Mouse (Mus musculus): ENCODE results near the gene Npb. TPM values are rescaled to one million over a fixed set of nuclear protein-coding genes. Genes with fewer than 3 reads are reported as not detected.
A peak's percentile ranks its signal among the peaks of the same experiment; 100 is the strongest.

Gene Npb
- polyA plus RNA-seq, 1 experiment from 2014 or later, result 0.98 TPM

DNA sequence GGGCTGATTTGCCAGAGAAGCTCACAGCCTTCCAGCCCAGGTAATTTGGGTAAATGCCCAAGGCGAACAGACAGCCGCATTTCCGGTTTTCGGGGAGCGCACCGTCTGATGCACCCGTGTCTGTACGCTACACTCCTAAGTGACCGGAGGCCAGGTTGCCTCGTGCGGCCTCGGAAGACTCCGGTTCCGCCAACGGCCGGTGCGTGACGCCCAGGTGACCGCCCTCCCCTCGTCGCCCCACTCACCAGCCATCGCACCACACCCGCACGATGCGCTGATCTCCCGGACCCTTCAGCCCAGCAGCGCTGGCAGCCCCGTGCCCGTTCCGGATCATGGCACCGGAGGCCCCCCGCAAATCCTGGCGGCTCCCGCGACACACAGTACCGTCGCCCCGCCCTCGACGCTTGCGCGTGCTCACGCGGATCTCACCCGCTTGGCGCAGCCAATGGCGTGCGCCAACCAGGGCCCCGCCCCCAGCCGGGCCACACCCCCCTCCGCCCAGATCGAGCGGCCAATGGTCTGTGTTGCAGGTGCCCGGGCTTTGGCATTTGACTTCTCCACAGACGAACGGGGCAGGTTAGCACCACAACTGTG lies 9.3 kb downstream of the Npb start, which contains the start of gene Pcyt2:
TSS of gene Pcyt2 (minus strand) at position 418 of the 594 bp plus-strand sequence.
- Histone ChIP-seq H3K27me3 (no peaks in the 10 kb centered on the region), H3K4me1 (peaks cover 17% of the 10 kb centered on the region), H3K9ac (peak within 1 kb of the TSS; percentile 88), H3K36me3 (peaks cover 67% of the 10 kb centered on the region), H3K4me3 (peak within 1 kb of the TSS; percentile 86), H3K27ac (peak within 1 kb of the TSS; percentile 75), H3K4me2 (peak within 1 kb of the TSS; percentile 78), H3K9me3 (no peaks in the 10 kb centered on the region)
- WGBS, result under 1% methylated on average over 56 of the region's 56 CpGs
- ATAC-seq (ENCODE audit: insufficient number of reproducible peaks, insufficient read depth, low FRiP score, low TSS enrichment, low read depth), result peak; percentile 89

DNA sequence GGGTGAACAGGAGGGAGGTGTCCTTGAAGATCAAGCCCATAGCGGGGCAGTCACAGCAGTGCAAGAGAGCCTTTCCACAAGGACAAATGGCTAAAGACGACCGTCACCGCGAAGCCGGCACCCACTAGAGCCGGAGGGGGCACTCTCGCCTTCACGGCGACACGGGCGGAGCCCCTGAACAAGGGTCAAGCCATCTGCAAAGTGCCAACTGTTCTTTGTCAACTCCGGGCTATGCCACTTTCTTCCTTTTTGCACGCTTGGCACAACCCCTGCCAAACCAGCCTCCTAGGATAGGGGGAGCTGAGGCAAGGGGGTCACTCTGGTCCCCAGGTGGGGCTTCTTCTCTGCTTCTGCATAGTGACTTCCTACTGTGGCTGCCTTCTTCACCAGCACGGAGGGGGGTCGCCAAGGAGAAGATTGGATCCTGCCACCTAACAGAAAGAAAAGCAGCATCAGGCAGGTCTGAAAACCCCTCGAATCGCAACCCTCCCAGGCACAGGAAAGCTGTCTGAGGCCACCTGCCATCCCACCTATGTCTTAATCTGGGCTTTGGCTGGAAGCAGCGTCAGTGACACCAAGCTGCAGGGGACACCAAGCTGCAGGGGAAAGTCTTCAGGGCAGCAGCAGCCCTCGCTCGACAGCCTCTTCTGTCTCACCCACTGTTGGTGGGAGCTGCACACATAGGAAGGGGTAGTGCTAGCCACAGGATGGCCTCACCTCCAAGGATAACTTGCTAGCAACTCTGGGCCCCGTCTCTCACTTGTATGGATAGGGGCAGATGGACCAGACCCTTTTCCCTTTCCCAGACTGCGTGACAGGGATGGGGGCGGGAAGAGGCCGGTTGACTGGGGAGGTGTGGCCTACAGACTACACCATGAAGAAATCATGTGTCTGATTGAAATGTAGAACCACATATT lies 10.6 kb downstream of the Npb start:
- Histone ChIP-seq H3K36me3 (peaks cover 62% of the 10 kb centered on the region), H3K4me1 (peaks cover 20% of the 10 kb centered on the region), H3K27ac (no peak overlapping the region), H3K9ac (no peak overlapping the region), H3K4me2 (no peak overlapping the region), H3K4me3 (peak overlapping the region; percentile 86; the same call in 1 of the 2 replicates), H3K9me3 (no peaks in the 10 kb centered on the region), H3K27me3 (no peaks in the 10 kb centered on the region)
- 93% methylated on average over 25 of the region's 25 CpGs for WGBS
- ATAC-seq (ENCODE audit: insufficient number of reproducible peaks, insufficient read depth, low FRiP score, low TSS enrichment, low read depth), result no peak

DNA sequence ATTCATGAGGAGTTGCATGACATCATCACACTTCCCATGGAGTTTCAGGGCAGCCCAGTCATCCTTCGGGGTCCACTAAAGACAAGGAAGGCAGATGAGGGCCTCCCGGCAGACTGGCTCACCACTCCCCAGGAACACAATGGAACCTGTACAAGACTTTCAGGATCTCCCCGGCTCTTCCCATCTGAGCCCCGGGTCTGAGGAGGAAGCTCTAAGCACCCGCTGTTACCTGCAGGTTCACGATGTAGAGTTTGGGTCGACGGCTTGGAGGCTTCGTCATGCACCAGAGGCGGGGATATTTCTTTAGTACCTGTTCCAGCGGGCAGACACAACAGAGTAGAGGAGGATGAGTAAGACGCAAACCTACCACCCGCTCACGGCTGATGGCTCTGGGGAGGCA lies 11.9 kb downstream of the Npb start:
- Histone ChIP-seq H3K9me3 (no peaks in the 10 kb centered on the region), H3K27me3 (no peaks in the 10 kb centered on the region), H3K4me3 (no peak overlapping the region), H3K4me2 (no peak overlapping the region), H3K36me3 (peaks cover 52% of the 10 kb centered on the region), H3K9ac (no peak overlapping the region), H3K27ac (no peak overlapping the region), H3K4me1 (peaks cover 26% of the 10 kb centered on the region)
- no peak for ATAC-seq (ENCODE audit: insufficient number of reproducible peaks, insufficient read depth, low FRiP score, low TSS enrichment, low read depth)
- 91% methylated on average over 14 of the region's 14 CpGs for WGBS

GRCm38 (mm10) chr11:120622805-120623204 lies 14.5 kb downstream of the Npb start:
- Histone ChIP-seq H3K27me3 (no peaks in the 10 kb centered on the region), H3K9me3 (no peaks in the 10 kb centered on the region), H3K4me3 (no peak overlapping the region), H3K4me2 (no peak overlapping the region), H3K36me3 (peaks cover 64% of the 10 kb centered on the region), H3K4me1 (peaks cover 17% of the 10 kb centered on the region), H3K27ac (no peak overlapping the region), H3K9ac (no peak overlapping the region)
- ATAC-seq (ENCODE audit: insufficient number of reproducible peaks, insufficient read depth, low FRiP score, low TSS enrichment, low read depth), result no peak
- 91% methylated on average over 6 of the region's 6 CpGs for WGBS

- Histone ChIP-seq H3K27ac (peak overlapping the region; percentile 71), H3K9me3 (no peaks in the 10 kb centered on the region), H3K4me3 (peak overlapping the region; percentile 99), H3K4me2 (peak overlapping the region; percentile 99), H3K4me1 (peaks cover 17% of the 10 kb centered on the region), H3K9ac (peak overlapping the region; percentile 85), H3K27me3 (no peaks in the 10 kb centered on the region), H3K36me3 (peaks cover 60% of the 10 kb centered on the region)
- WGBS, result 12% methylated on average over 30 of the region's 30 CpGs
- no peak for ATAC-seq (ENCODE audit: insufficient number of reproducible peaks, insufficient read depth, low FRiP score, low TSS enrichment, low read depth)
Measured at GRCm38 (mm10) chr11:120623961-120624679, 15.8 kb downstream of the Npb start.

DNA sequence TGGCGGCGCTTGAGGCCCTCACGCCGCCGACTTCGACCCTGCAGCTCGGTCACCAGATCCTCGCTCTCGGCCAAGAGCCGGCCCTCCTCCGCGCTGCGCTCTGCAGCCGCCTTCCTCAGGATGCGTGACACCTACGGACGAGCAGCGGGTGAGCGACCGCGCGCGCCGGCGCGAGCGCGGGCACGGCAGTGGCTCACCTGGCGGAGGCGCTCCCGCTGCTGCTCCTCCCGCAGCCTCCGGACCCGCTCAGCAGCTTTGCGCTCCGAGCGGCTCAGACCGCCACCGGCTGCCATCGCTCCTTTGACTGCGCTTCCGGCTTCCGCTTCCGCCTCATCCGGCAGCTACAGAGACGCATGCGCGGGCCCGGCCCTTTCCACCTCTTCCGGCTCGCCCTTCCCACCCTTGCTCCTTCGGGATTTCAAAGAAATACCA lies 16.4 kb downstream of the Npb start:
- H3K36me3 ChIP-seq, result peaks cover 63% of the 10 kb centered on the region
- whole genome bisulfite sequencing, result under 1% methylated on average over 53 of the region's 53 CpGs
- H3K9ac ChIP-seq, result peak overlapping the region; percentile 85
- H3K27ac ChIP-seq, result peak overlapping the region; percentile 71
- H3K4me1 ChIP-seq, result peaks cover 19% of the 10 kb centered on the region
- peak overlapping the region; percentile 99 for H3K4me3 ChIP-seq
- no peaks in the 10 kb centered on the region for H3K9me3 ChIP-seq
- peak overlapping the region; percentile 99 for H3K4me2 ChIP-seq
- peak; percentile 63; the same call in 1 of the 2 replicates for ATAC-seq (ENCODE audit: insufficient number of reproducible peaks, insufficient read depth, low FRiP score, low TSS enrichment, low read depth)
- no peaks in the 10 kb centered on the region for H3K27me3 ChIP-seq

DNA sequence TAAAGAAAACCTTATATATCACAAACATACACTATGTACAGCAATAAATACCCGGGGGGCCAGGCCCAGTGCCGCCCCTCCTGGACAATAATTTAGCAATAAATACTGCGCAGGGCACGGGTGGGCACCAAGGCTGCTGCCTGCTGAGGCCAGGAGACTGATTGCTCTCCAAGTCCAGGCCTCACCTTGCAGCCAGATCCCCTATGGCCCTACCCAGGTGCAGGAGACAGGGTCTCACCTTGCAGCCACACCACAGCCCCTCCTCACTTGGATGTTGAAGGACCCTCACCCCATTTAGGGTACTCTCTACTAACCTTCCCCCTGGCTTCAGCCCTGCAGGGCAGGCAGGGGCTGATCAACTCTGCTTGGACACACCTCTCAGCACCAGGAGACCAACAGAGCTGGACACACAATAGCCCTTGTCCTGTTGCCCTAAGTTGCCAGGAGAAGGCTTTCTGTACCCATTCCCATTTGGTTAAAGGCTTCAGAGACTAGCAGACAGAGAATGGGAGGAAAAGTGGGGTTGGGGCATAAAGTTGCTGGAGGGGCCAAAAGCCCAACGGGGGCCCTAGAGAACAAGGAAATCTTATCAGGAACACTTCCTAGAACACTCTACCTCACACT lies 17.0 kb downstream of the Npb start, which contains the start of gene Sirt7:
TSS of gene Sirt7 (minus strand) at position 89 of the 624 bp plus-strand sequence.
- H3K9ac ChIP-seq, result peak within 1 kb of the TSS; percentile 85
- peaks cover 25% of the 10 kb centered on the region for H3K4me1 ChIP-seq
- peak within 1 kb of the TSS; percentile 99 for H3K4me2 ChIP-seq
- no peaks in the 10 kb centered on the region for H3K27me3 ChIP-seq
- 11% methylated on average over 5 of the region's 5 CpGs for WGBS
- peak within 1 kb of the TSS; percentile 99 for H3K4me3 ChIP-seq
- H3K9me3 ChIP-seq, result no peaks in the 10 kb centered on the region
- peak within 1 kb of the TSS; percentile 73 for H3K27ac ChIP-seq
- ATAC-seq (ENCODE audit: insufficient number of reproducible peaks, insufficient read depth, low FRiP score, low TSS enrichment, low read depth), result no peak
- H3K36me3 ChIP-seq, result peaks cover 59% of the 10 kb centered on the region

- WGBS, result 90% methylated on average over 11 of the region's 11 CpGs
- H3K4me1 ChIP-seq, result peaks cover 41% of the 10 kb centered on the region
Measured at GRCm38 (mm10) chr11:120626785-120627467, 18.6 kb downstream of the Npb start.

GRCm38 (mm10) chr11:120627468-120628300 lies 19.4 kb downstream of the Npb start:
- Histone ChIP-seq H3K36me3 (peaks cover 36% of the 10 kb centered on the region), H3K9me3 (no peaks in the 10 kb centered on the region), H3K4me3 (no peak overlapping the region), H3K4me2 (no peak overlapping the region), H3K27ac (no peak overlapping the region), H3K9ac (no peak overlapping the region), H3K27me3 (no peaks in the 10 kb centered on the region), H3K4me1 (peaks cover 46% of the 10 kb centered on the region)
- 80% methylated on average over 22 of the region's 22 CpGs for WGBS
- no peak for ATAC-seq (ENCODE audit: insufficient number of reproducible peaks, insufficient read depth, low FRiP score, low TSS enrichment, low read depth)

More at GRCm38 (mm10) chr11:120626785-120627467, 18.6 kb downstream of the Npb start:
- Histone ChIP-seq H3K27ac (no peak overlapping the region), H3K4me2 (no peak overlapping the region), H3K27me3 (no peaks in the 10 kb centered on the region), H3K9me3 (no peaks in the 10 kb centered on the region), H3K4me3 (no peak overlapping the region), H3K36me3 (peaks cover 42% of the 10 kb centered on the region), H3K9ac (no peak overlapping the region)
- no peak for ATAC-seq (ENCODE audit: insufficient number of reproducible peaks, insufficient read depth, low FRiP score, low TSS enrichment, low read depth)
